Mouse (Mus musculus) layer of hippocampus, adult 8-10 months (tissue): ENCODE data around the gene Hjurp. TPM values are rescaled to one million over a fixed set of nuclear protein-coding genes. Genes with fewer than 3 reads are reported as not detected.

Experiments used
- DNase-seq, 2 experiments: peaks; one replicate each; pipeline ENCODE4 v3.0.0; 2022; ENCODE audit warnings: low spot score in 2 of 2
- total RNA-seq, 4 experiments: library from RNA; stranded (reverse); gene quantifications; 2 replicates each; pipeline ENCODE4 v1.2.4; 2022

Hjurp gene
- total RNA-seq, 4 experiments from 2014 or later: 34.5 to 51.6 (median 42.5) TPM

GRCm38 (mm10) chr1:88243861-88244260, 33.6 kb downstream of the Hjurp start:
- DNase-seq: no peak

- no peak for DNase-seq
Observed at GRCm38 (mm10) chr1:88240579-88240978, 36.9 kb downstream of the Hjurp start.

GRCm38 (mm10) chr1:88240072-88240471, 37.4 kb downstream of the Hjurp start:
- DNase-seq: no peak

- DNase-seq: no peak
Observed at GRCm38 (mm10) chr1:88238771-88239170, 38.7 kb downstream of the Hjurp start.

GRCm38 (mm10) chr1:88237311-88237710, 40.1 kb downstream of the Hjurp start:
- no peak for DNase-seq

- DNase-seq: no peak
Observed at GRCm38 (mm10) chr1:88235894-88236415, 41.5 kb downstream of the Hjurp start.

- no peak for DNase-seq
Observed at GRCm38 (mm10) chr1:88235046-88235893, 42.2 kb downstream of the Hjurp start.

- no peak for DNase-seq
Observed at GRCm38 (mm10) chr1:88234646-88235045, 42.8 kb downstream of the Hjurp start.

- no peak for DNase-seq
Observed at GRCm38 (mm10) chr1:88234248-88234610, 43.2 kb downstream of the Hjurp start.

GRCm38 (mm10) chr1:88233421-88234247, 43.8 kb downstream of the Hjurp start:
- no peak for DNase-seq

- no peak for DNase-seq
Observed at GRCm38 (mm10) chr1:88232664-88233380, 44.6 kb downstream of the Hjurp start.

- no peak for DNase-seq
Observed at GRCm38 (mm10) chr1:88231803-88232499, 45.5 kb downstream of the Hjurp start.

GRCm38 (mm10) chr1:88230981-88231802, 46.2 kb downstream of the Hjurp start:
- no peak for DNase-seq

GRCm38 (mm10) chr1:88230421-88230820, 47.0 kb downstream of the Hjurp start:
- no peak for DNase-seq

- no peak for DNase-seq
Observed at GRCm38 (mm10) chr1:88229986-88230385, 47.4 kb downstream of the Hjurp start.

GRCm38 (mm10) chr1:88229566-88229965, 47.9 kb downstream of the Hjurp start:
- DNase-seq: no peak

GRCm38 (mm10) chr1:88228121-88228520, 49.3 kb downstream of the Hjurp start:
- DNase-seq: no peak

- no peak for DNase-seq
Observed at GRCm38 (mm10) chr1:88227482-88227881, 50.0 kb downstream of the Hjurp start.

GRCm38 (mm10) chr1:88226670-88227379, 50.6 kb downstream of the Hjurp start, which contains the start of gene Mroh2a:
TSS of gene Mroh2a (plus strand) at chr1:88226986.
- no peak for DNase-seq
